In the genomic region with DNA sequence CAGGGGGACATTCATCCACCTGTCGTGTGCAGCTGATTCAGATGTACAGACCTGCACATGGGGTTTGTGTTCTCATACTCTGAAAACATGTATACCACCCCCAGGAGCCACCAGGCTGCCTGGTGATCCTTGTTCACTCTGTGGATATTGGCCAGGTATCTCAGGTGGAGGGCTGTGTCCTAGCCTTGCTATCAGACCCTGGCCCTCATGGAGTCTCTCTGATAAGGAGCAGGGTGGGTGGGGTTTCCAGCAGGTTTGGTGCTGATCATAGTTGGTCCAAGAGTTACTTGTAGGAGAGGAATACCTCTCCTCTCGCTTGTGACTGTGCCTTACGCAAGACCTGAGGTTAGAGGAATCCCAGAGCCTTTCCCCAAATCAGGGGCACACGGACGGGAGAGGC, we compare ENCODE assay signal across 17 mouse cellular contexts. TPM values are rescaled to one million over a fixed set of nuclear protein-coding genes. Genes with fewer than 3 reads are reported as not detected.
"Had no signal": no experiment of that assay in that cellular context is flagged by ENCODE, and none has a peak within 500 bp of the region (broad histone marks: within the 10 kb centered on the region; RNA-seq: fewer than 3 reads in every experiment).

No protein-coding gene starts in this region.

- H3K4me3 ChIP-seq: limb, embryonic 13.5 days; midbrain, embryonic 12.5 days; neural tube, embryonic 13.5 days had no signal

- ATAC-seq: midbrain, embryonic 16.5 days had no signal

- H3K27me3 ChIP-seq: limb, embryonic 13.5 days; midbrain, embryonic 12.5 days; neural tube, embryonic 13.5 days had no signal

- H3K4me2 ChIP-seq: limb, embryonic 13.5 days; midbrain, embryonic 12.5 days; neural tube, embryonic 13.5 days had no signal

- DNase-seq: kidney, adult 8-10 months; layer of hippocampus, adult 9-11 months; layer of hippocampus, postnatal 36 days; left cerebral cortex, postnatal 4 days; lung, adult 18-20 months; retina, postnatal 1 day; right cerebral cortex, postnatal 14 days; thymus, adult 18-20 months; thymus, postnatal 14 days had no signal

- H3K4me1 ChIP-seq: limb, embryonic 13.5 days; midbrain, embryonic 12.5 days; neural tube, embryonic 13.5 days had no signal

- H3K9ac ChIP-seq: midbrain, embryonic 12.5 days; neural tube, embryonic 13.5 days had no signal

- H3K27ac ChIP-seq: limb, embryonic 13.5 days; midbrain, embryonic 12.5 days; neural tube, embryonic 13.5 days had no signal

- H3K9me3 ChIP-seq: limb, embryonic 13.5 days; midbrain, embryonic 12.5 days; neural tube, embryonic 13.5 days had no signal

RNA-seq across cellular contexts. Expression of a gene that starts 14.1 kb away (rescaled TPM):
- total RNA-seq: megakaryocyte-erythroid progenitor cell, adult 5-6 weeks had no signal
- polyA plus RNA-seq: intestine, embryonic 14.5 days; kidney, embryonic 16.5 days; midbrain, embryonic 12.5 days; midbrain, embryonic 16.5 days; neural tube, embryonic 13.5 days; urinary bladder, adult 2 months had no signal
